19 mouse cellular contexts compared by ENCODE assay signal in genomic region chr2:101321286-101321914, GRCm38 (mm10).
"Had no signal": no experiment of that assay in that cellular context is flagged by ENCODE, and none has a peak within 500 bp of the region (broad histone marks: within the 10 kb centered on the region; RNA-seq: fewer than 3 reads in every experiment).

No protein-coding gene starts in this region.

- H3K27ac ChIP-seq: hindbrain, postnatal 0 days; left cerebral cortex, adult 2 months; liver, embryonic 13.5 days; neural tube, embryonic 13.5 days; stomach, postnatal 0 days had no signal

- H3K4me2 ChIP-seq: liver, embryonic 13.5 days; midbrain, embryonic 11.5 days; neural tube, embryonic 13.5 days had no signal

- H3K36me3 ChIP-seq: liver, embryonic 13.5 days; neural tube, embryonic 13.5 days had no signal

- H3K9ac ChIP-seq: liver, embryonic 13.5 days; neural tube, embryonic 13.5 days had no signal

- DNase-seq: layer of hippocampus, postnatal 36 days; liver, embryonic 13.5 days; lung, adult 2 months; lung, postnatal 14 days; lung, postnatal 4 days; midbrain, embryonic 14.5 days; right cerebral cortex, adult 18-20 months; right cerebral cortex, postnatal 14 days; right cerebral cortex, postnatal 4 days; thymus, adult 2 months; thymus, postnatal 14 days; thymus, postnatal 4 days had no signal

- H3K4me3 ChIP-seq: left cerebral cortex, adult 2 months; liver, embryonic 13.5 days; neural tube, embryonic 13.5 days had no signal

- H3K27me3 ChIP-seq: liver, embryonic 13.5 days; neural tube, embryonic 13.5 days had no signal

- H3K4me1 ChIP-seq: liver, embryonic 13.5 days; neural tube, embryonic 13.5 days had no signal

- H3K9me3 ChIP-seq: liver, embryonic 13.5 days; neural tube, embryonic 13.5 days had no signal

- ATAC-seq: hindbrain, postnatal 0 days; inflammation-experienced regulatory T-cells, adult 6 months; intestine, embryonic 16.5 days had no signal
